Mouse (Mus musculus) ES-Bruce4 (cell line): ENCODE measurements at regions not wholly inside any gene's neighbourhood (a gene's known extent, or its start where the extent isn't known, plus 50 kb on each side); places are given as distances from the start of the nearest gene placed in this dataset.

Experiments used
- H3K27ac ChIP-seq: 2 replicates; pipeline ENCODE4 v1.5.1; 2012; ENCODE audit warnings: low read length, inconsistent platforms; ENCODE audit not compliant: insufficient read depth
- H3K27me3 ChIP-seq: 2 replicates; pipeline ENCODE4 v1.6.1; 2012; ENCODE audit warnings: mild to moderate bottlenecking, low read length, inconsistent platforms; ENCODE audit not compliant: control insufficient read depth, poor library complexity, insufficient read depth, severe bottlenecking
- H3K36me3 ChIP-seq: 2 replicates; pipeline ENCODE4 v1.6.1; 2012; ENCODE audit warnings: inconsistent platforms, mild to moderate bottlenecking, low read length, moderate library complexity; ENCODE audit not compliant: control insufficient read depth, poor library complexity, insufficient read depth, severe bottlenecking
- H3K4me1 ChIP-seq: one replicate; pipeline ENCODE4 v1.8.1; 2011; ENCODE audit warnings: low read length; ENCODE audit not compliant: control insufficient read depth, insufficient read depth
- H3K4me3 ChIP-seq: 2 replicates; pipeline ENCODE4 v1.5.1; 2011; ENCODE audit warnings: low read depth, mild to moderate bottlenecking, low read length
- H3K9ac ChIP-seq: 2 replicates; pipeline ENCODE4 v1.6.1; 2012; ENCODE audit warnings: low read depth, mild to moderate bottlenecking, inconsistent platforms; ENCODE audit not compliant: poor library complexity, severe bottlenecking
- H3K9me3 ChIP-seq: replicated peaks from 2 replicates; pipeline ENCODE4 v1.6.1; 2012; ENCODE audit warnings: mild to moderate bottlenecking, low read length, inconsistent platforms; ENCODE audit not compliant: control insufficient read depth, poor library complexity, insufficient read depth, severe bottlenecking
- CTCF ChIP-seq: IDR thresholded peaks from one replicate; pipeline ENCODE4 v1.8.1; 2011; ENCODE audit warnings: low read depth, low read length
- EP300 ChIP-seq: IDR thresholded peaks from 2 replicates; pipeline ENCODE4 v1.6.1; 2011; ENCODE audit warnings: low read depth, low read length; ENCODE audit not compliant: insufficient read depth
- POLR2A ChIP-seq: IDR thresholded peaks from one replicate; pipeline ENCODE4 v1.8.1; 2011; ENCODE audit warnings: low read length; ENCODE audit not compliant: insufficient read depth

DNA sequence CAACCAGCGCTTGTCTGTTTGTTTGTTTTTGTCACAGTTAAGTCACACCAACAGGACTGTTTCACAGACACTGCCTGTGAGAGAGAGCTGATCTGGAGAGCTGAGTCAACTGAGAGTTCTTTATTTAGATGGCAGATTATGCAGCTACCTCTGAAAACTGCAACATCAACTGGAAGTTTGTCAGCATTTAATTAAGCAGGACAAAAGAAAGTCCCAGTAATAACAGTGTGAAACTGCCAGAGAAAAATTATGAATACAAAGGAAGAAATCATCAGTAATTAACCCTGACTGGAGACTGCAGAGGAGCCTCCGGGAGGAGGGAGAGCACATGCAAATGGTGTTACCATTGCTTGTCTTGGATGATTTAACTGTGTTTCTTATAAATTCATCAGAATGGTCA, 495.5 kb upstream of the Prmt6 start:
- no peak overlapping the region for H3K27ac ChIP-seq
- no peaks in the 10 kb centered on the region for H3K4me1 ChIP-seq
- H3K4me3 ChIP-seq, result no peak overlapping the region
- H3K36me3 ChIP-seq, result no peaks in the 10 kb centered on the region
- TF ChIP-seq EP300 (no peak), POLR2A (no peak), CTCF (no peak)
- H3K27me3 ChIP-seq, result no peaks in the 10 kb centered on the region
- H3K9ac ChIP-seq, result no peak overlapping the region
- H3K9me3 ChIP-seq, result no peaks in the 10 kb centered on the region

DNA sequence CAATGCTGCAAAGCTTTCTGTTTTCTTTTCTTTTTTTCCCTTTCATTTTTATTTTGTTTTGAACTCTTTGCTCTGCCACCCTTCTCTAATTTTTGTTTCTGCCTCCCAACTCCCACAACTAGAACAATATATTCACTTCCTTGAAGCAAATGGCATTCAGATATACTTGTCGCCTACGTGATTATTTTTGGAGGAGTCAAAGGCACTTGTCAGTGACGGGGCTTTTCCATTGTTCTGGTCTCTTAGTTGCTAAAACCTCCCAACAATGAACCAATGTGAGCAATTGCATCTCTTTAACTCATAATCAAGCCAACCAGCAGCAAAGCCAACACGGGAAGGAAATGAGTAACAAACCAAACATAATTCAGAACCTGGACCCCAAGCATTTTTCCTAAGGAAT, 449.3 kb upstream of the Prmt6 start:
- H3K36me3 ChIP-seq, result no peaks in the 10 kb centered on the region
- H3K27me3 ChIP-seq, result no peaks in the 10 kb centered on the region
- H3K4me1 ChIP-seq, result no peaks in the 10 kb centered on the region
- no peaks in the 10 kb centered on the region for H3K9me3 ChIP-seq
- no peak overlapping the region for H3K9ac ChIP-seq
- TF ChIP-seq EP300, result no peak
- TF ChIP-seq POLR2A, result no peak
- TF ChIP-seq CTCF, result no peak
- H3K4me3 ChIP-seq, result no peak overlapping the region
- H3K27ac ChIP-seq, result no peak overlapping the region

- Histone ChIP-seq H3K9ac (no peak overlapping the region), H3K27ac (no peak overlapping the region), H3K27me3 (no peaks in the 10 kb centered on the region), H3K4me1 (no peaks in the 10 kb centered on the region), H3K4me3 (no peak overlapping the region), H3K36me3 (no peaks in the 10 kb centered on the region), H3K9me3 (no peaks in the 10 kb centered on the region)
- TF ChIP-seq POLR2A (no peak), CTCF (no peak), EP300 (no peak)
These were observed 416.8 kb upstream of the Prmt6 start for GRCm38 (mm10) chr3:110667525-110668005.

DNA sequence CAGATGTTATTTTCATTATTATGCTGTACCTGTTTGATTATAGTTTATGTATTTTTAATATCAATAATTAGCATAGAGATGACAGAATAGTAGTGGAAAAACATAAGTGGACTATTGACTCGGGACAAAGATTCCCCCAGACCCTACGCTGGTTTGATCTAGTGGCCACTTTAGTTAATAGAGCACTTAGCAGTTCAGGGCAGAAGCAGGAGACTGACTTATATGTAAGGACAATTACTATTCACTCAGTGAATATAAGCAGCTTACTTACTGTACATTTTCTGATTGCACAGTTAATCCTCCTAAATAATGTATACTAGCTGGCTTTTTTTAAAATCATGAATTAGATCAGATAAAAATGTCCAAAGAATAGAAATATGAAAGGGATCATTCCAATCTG, 416.2 kb upstream of the Prmt6 start:
- H3K36me3 ChIP-seq, result no peaks in the 10 kb centered on the region
- no peak overlapping the region for H3K4me3 ChIP-seq
- no peak overlapping the region for H3K9ac ChIP-seq
- TF ChIP-seq EP300 (no peak), POLR2A (no peak), CTCF (no peak)
- no peaks in the 10 kb centered on the region for H3K4me1 ChIP-seq
- no peak overlapping the region for H3K27ac ChIP-seq
- no peaks in the 10 kb centered on the region for H3K9me3 ChIP-seq
- H3K27me3 ChIP-seq, result no peaks in the 10 kb centered on the region

DNA sequence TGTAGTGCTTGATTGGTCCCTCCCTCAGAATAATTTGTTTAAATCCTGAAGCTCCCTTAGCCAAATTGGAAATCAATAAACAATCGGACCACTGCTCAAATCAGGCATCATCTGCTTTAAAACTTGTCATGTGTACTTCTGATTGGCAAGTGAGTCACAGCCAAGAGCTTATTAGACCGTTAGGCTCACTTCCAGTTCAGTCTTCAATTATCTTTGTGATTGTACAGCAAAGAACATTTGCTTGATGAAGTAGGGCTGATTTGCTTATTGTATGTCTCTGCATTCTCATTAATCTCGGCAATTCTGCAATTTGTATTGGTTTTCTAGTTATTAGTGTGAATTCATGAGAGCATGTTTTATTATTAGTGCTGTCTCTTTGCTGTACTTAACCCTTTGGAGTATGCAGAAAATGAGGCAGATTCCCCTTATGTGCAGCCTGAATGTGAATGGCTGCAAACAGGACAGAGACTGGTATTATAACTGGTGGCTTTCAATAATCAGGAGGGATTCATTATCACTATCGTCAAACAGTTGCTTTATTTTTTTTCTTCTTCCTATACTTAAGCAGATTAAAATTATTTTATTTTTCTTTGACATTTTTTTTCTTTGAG, 406.8 kb upstream of the Prmt6 start:
- H3K27ac ChIP-seq, result no peak overlapping the region
- H3K9ac ChIP-seq, result no peak overlapping the region
- no peaks in the 10 kb centered on the region for H3K4me1 ChIP-seq
- H3K27me3 ChIP-seq, result no peaks in the 10 kb centered on the region
- TF ChIP-seq POLR2A (no peak), CTCF (no peak), EP300 (no peak)
- no peaks in the 10 kb centered on the region for H3K9me3 ChIP-seq
- no peak overlapping the region for H3K4me3 ChIP-seq
- no peaks in the 10 kb centered on the region for H3K36me3 ChIP-seq

GRCm38 (mm10) chr3:110626326-110626725, 375.5 kb upstream of the Prmt6 start:
- no peak overlapping the region for H3K4me3 ChIP-seq
- no peak for TF ChIP-seq CTCF
- TF ChIP-seq EP300, result no peak
- no peak for TF ChIP-seq POLR2A

More at GRCm38 (mm10) chr3:110626326-110626725, 375.5 kb upstream of the Prmt6 start:
- H3K36me3 ChIP-seq, result no peaks in the 10 kb centered on the region
- no peaks in the 10 kb centered on the region for H3K4me1 ChIP-seq
- H3K9ac ChIP-seq, result no peak overlapping the region
- H3K9me3 ChIP-seq, result no peaks in the 10 kb centered on the region
- H3K27me3 ChIP-seq, result no peaks in the 10 kb centered on the region
- H3K27ac ChIP-seq, result no peak overlapping the region
